Mouse (Mus musculus): ENCODE measurements at regions not wholly inside any gene's neighbourhood (a gene's known extent, or its start where the extent isn't known, plus 50 kb on each side); places are given as distances from the start of the nearest gene placed in this dataset.

- peak in 1 of 2 experiments; percentile 7 for DNase-seq (ENCODE audit: extremely low spot score in 1 of 2, low spot score in 2 of 2)
- intact Hi-C loops (cut with DNase I), result no loop called here
Observed at GRCm38 (mm10) chr2:75756704-75757638, 52.5 kb upstream of the Nfe2l2 start.

- DNase-seq (ENCODE audit: extremely low spot score in 1 of 2, low spot score in 2 of 2), result no peak
- intact Hi-C loops (cut with DNase I), result no loop called here
Observed at GRCm38 (mm10) chr2:75754606-75755005, 50.2 kb upstream of the Nfe2l2 start.
